Mouse (Mus musculus) hindbrain, embryonic 12.5 days (tissue): ENCODE measurements at regions not wholly inside any gene's neighbourhood (a gene's known extent, or its start where the extent isn't known, plus 50 kb on each side); places are given as distances from the start of the nearest gene placed in this dataset.

Experiments used
- ATAC-seq: fragments of 200-750 bp; cut with Nextera tagmentation; 2 replicates; pipeline ENCODE4 v1.8.0; 2017; ENCODE audit warnings: moderate TSS enrichment; ENCODE audit not compliant: low FRiP score
- H3K27ac ChIP-seq: fragments of 300-500 bp; sonication (generic); 2 replicates; pipeline ENCODE4 v1.5.1; 2016; ENCODE audit warnings: mild to moderate bottlenecking
- H3K27me3 ChIP-seq: fragments of 300-500 bp; sonication (generic); 2 replicates; pipeline ENCODE4 v1.6.1; 2016; ENCODE audit warnings: mild to moderate bottlenecking
- H3K36me3 ChIP-seq: fragments of 300-500 bp; sonication (generic); 2 replicates; pipeline ENCODE4 v1.6.1; 2016; ENCODE audit warnings: mild to moderate bottlenecking
- H3K4me1 ChIP-seq: fragments of 300-500 bp; sonication (generic); 2 replicates; pipeline ENCODE4 v1.6.1; 2016
- H3K4me2 ChIP-seq: fragments of 300-500 bp; sonication (generic); replicated peaks from 2 replicates; pipeline ENCODE4 v1.6.1; 2016; ENCODE audit warnings: mild to moderate bottlenecking
- H3K4me3 ChIP-seq: fragments of 300-500 bp; sonication (generic); 2 replicates; pipeline ENCODE4 v1.5.1; 2016; ENCODE audit warnings: mild to moderate bottlenecking
- H3K9ac ChIP-seq: fragments of 300-500 bp; sonication (generic); 2 replicates; pipeline ENCODE4 v1.6.1; 2016; ENCODE audit warnings: mild to moderate bottlenecking, moderate library complexity
- H3K9me3 ChIP-seq: fragments of 300-500 bp; sonication (generic); replicated peaks from 2 replicates; pipeline ENCODE4 v1.6.1; 2016; ENCODE audit warnings: mild to moderate bottlenecking
- WGBS: fragments of 180-500 bp; shearing (Covaris S2); methylation state at CpG from one replicate; pipeline ENCODE4 v1.1.7; 2016; 5-methylcytosine and 5-hydroxymethylcytosine counted together

- H3K27ac ChIP-seq: no peak overlapping the region
- ATAC-seq: no peak
- H3K4me3 ChIP-seq: no peak overlapping the region
- H3K9ac ChIP-seq: no peak overlapping the region
- no peaks in the 10 kb centered on the region for H3K9me3 ChIP-seq
- WGBS: 85% methylated on average over 3 of the region's 3 CpGs
- H3K36me3 ChIP-seq: no peaks in the 10 kb centered on the region
- H3K4me1 ChIP-seq: no peaks in the 10 kb centered on the region
- no peaks in the 10 kb centered on the region for H3K27me3 ChIP-seq
- no peak overlapping the region for H3K4me2 ChIP-seq
Observed at GRCm38 (mm10) chr14:71543580-71543979, 943.9 kb upstream of the Fam160b2 start.

GRCm38 (mm10) chr14:71532074-71532659, 932.5 kb upstream of the Fam160b2 start:
- no peaks in the 10 kb centered on the region for H3K36me3 ChIP-seq
- H3K9me3 ChIP-seq: no peaks in the 10 kb centered on the region
- no peak overlapping the region for H3K9ac ChIP-seq
- no peak overlapping the region for H3K4me2 ChIP-seq
- 70% methylated on average over 11 of the region's 11 CpGs for WGBS
- H3K27ac ChIP-seq: no peak overlapping the region
- no peak for ATAC-seq
- H3K4me1 ChIP-seq: no peaks in the 10 kb centered on the region
- H3K27me3 ChIP-seq: no peaks in the 10 kb centered on the region
- no peak overlapping the region for H3K4me3 ChIP-seq

DNA sequence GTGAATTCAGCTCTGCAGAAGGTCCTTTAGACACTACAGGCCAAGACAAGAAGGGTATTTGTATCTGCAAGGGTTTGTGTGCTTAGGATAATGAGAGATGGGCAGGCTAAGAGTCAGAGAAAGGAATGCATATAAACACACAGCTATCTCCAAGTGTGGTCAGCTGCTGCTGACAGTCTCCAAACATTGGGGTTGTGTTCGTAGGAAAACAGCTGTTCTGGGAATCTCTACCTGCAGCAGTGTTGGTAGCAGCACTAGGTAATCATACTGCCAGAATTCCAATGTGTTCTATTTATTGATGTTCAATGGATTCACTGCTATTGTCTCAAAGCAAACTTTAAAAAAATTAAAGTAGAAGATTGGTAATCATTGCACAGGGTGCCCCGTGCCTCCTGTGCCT, 931.7 kb upstream of the Fam160b2 start:
- no peaks in the 10 kb centered on the region for H3K4me1 ChIP-seq
- H3K9ac ChIP-seq: no peak overlapping the region
- no peak for ATAC-seq
- no peak overlapping the region for H3K4me2 ChIP-seq
- no peaks in the 10 kb centered on the region for H3K9me3 ChIP-seq
- H3K4me3 ChIP-seq: no peak overlapping the region
- 83% methylated on average over 2 of the region's 2 CpGs for WGBS
- no peaks in the 10 kb centered on the region for H3K36me3 ChIP-seq
- H3K27ac ChIP-seq: no peak overlapping the region
- H3K27me3 ChIP-seq: no peaks in the 10 kb centered on the region

- no peak overlapping the region for H3K27ac ChIP-seq
- 64% methylated on average over 6 of the region's 6 CpGs for WGBS
- H3K4me2 ChIP-seq: no peak overlapping the region
- H3K9ac ChIP-seq: no peak overlapping the region
- ATAC-seq: no peak
- H3K4me1 ChIP-seq: no peaks in the 10 kb centered on the region
- no peaks in the 10 kb centered on the region for H3K9me3 ChIP-seq
- no peaks in the 10 kb centered on the region for H3K36me3 ChIP-seq
- no peaks in the 10 kb centered on the region for H3K27me3 ChIP-seq
- H3K4me3 ChIP-seq: no peak overlapping the region
Observed at GRCm38 (mm10) chr14:71530421-71530820, 930.8 kb upstream of the Fam160b2 start.

DNA sequence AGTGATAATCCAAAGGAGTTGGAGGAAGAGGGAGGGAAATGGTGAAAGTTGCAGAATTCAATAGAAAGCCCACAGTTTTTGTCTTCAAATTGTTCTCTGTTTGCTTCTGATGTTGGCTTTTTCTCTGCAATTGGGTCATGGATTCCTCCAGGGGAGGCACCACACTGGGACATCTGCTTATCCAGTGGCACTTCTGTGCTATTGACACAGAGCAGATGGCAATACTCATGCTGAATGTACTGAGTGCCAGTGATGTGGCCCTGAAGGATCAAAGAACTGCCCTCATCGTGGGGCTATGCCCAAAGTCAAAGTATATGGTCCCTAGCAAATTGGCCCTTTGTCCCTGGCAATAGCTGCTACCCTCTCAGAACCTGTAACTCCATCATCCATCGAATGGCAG, 918.9 kb upstream of the Fam160b2 start:
- no peaks in the 10 kb centered on the region for H3K27me3 ChIP-seq
- H3K9me3 ChIP-seq: no peaks in the 10 kb centered on the region
- ATAC-seq: no peak
- H3K4me3 ChIP-seq: no peak overlapping the region
- H3K4me1 ChIP-seq: no peaks in the 10 kb centered on the region
- WGBS: 54% methylated on average over 2 of the region's 2 CpGs
- H3K36me3 ChIP-seq: no peaks in the 10 kb centered on the region
- H3K4me2 ChIP-seq: no peak overlapping the region
- no peak overlapping the region for H3K27ac ChIP-seq
- H3K9ac ChIP-seq: no peak overlapping the region

DNA sequence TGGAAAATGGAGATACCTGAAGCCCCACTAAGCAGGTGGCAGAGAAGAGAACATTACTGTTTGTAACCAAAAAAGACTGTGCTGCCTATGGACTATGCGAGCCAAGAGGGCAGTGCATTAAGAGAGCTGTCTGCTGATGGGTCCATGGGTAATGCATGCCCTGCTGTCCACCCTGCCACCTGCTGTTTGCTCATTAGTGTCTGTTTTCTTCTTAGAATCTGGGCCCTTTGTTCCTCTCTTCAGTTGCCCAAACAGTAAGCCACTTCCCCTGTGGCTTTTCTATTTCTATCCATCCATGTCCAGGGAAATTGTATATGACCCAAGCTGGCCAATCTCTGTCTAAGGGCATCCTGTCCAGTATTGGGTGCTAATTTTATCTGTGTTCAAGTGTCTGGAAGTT, 901.2 kb upstream of the Fam160b2 start:
- Histone ChIP-seq H3K9me3 (no peaks in the 10 kb centered on the region), H3K27ac (no peak overlapping the region), H3K36me3 (no peaks in the 10 kb centered on the region), H3K4me2 (no peak overlapping the region), H3K9ac (no peak overlapping the region), H3K4me3 (no peak overlapping the region), H3K27me3 (no peaks in the 10 kb centered on the region), H3K4me1 (no peaks in the 10 kb centered on the region)
- WGBS: 58% methylated on average over 1 of the region's 1 CpGs
- ATAC-seq: no peak

DNA sequence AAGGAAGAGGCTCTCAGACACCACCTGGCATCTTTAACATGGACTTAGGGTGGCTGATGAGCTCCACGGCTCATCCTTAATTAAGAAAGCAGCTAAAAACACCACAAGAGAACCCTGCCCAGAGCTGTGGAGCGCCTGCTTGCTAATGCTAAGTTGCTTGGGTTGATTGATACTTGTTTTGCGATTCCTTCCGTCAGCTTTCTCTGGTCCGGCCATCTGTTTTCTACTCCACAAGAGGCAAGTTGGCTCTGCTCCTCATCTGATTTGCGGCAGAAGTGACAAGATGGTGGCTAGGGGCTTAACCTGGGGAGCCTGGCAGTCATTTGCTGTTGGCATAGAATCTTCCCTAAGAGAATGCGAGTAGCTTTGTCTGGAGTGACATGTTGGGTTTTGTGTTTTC, 891.6 kb upstream of the Fam160b2 start:
- Histone ChIP-seq H3K4me3 (no peak overlapping the region), H3K27ac (no peak overlapping the region), H3K9me3 (no peaks in the 10 kb centered on the region), H3K27me3 (no peaks in the 10 kb centered on the region), H3K4me2 (no peak overlapping the region), H3K4me1 (no peaks in the 10 kb centered on the region), H3K9ac (no peak overlapping the region), H3K36me3 (no peaks in the 10 kb centered on the region)
- no peak for ATAC-seq
- 74% methylated on average over 7 of the region's 7 CpGs for WGBS

- ATAC-seq: no peak
- Histone ChIP-seq H3K4me1 (no peaks in the 10 kb centered on the region), H3K36me3 (no peaks in the 10 kb centered on the region), H3K27me3 (no peaks in the 10 kb centered on the region), H3K9ac (no peak overlapping the region), H3K4me2 (no peak overlapping the region), H3K27ac (no peak overlapping the region), H3K9me3 (no peaks in the 10 kb centered on the region), H3K4me3 (no peak overlapping the region)
- 84% methylated on average over 12 of the region's 12 CpGs for WGBS
Observed at GRCm38 (mm10) chr14:71486176-71486970, 886.7 kb upstream of the Fam160b2 start.

- H3K36me3 ChIP-seq: no peaks in the 10 kb centered on the region
- no peak for ATAC-seq
- H3K27me3 ChIP-seq: no peaks in the 10 kb centered on the region
Observed at GRCm38 (mm10) chr14:71475656-71476055, 876.0 kb upstream of the Fam160b2 start.

DNA sequence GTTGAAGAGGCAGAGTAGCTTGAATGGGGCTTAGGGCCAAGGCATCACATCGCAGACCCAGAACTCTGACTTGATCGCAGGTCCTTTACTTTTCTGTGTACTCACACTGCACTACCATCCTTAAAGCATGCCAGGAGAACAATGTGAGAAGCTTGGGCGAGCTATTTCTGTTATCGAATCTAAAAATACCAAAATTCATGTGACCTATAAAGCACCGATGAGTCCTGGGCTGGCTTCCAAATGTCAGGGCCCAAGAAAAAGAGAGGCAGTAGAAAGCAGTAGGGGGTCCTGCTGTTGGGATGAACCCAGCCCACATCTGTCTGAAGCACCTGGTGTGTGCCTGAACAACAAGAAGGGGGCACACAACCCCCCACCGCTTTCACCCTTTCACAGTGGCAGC, 874.3 kb upstream of the Fam160b2 start:
- H3K4me1 ChIP-seq: no peaks in the 10 kb centered on the region
- no peak overlapping the region for H3K4me3 ChIP-seq
- H3K27ac ChIP-seq: no peak overlapping the region
- H3K36me3 ChIP-seq: no peaks in the 10 kb centered on the region
- no peak overlapping the region for H3K9ac ChIP-seq
- WGBS: 86% methylated on average over 6 of the region's 6 CpGs
- no peaks in the 10 kb centered on the region for H3K27me3 ChIP-seq
- no peaks in the 10 kb centered on the region for H3K9me3 ChIP-seq
- no peak for ATAC-seq
- no peak overlapping the region for H3K4me2 ChIP-seq

More at GRCm38 (mm10) chr14:71475656-71476055, 876.0 kb upstream of the Fam160b2 start:
- 58% methylated on average over 2 of the region's 2 CpGs for WGBS
- Histone ChIP-seq H3K9ac (no peak overlapping the region), H3K27ac (no peak overlapping the region), H3K4me1 (no peaks in the 10 kb centered on the region), H3K4me3 (no peak overlapping the region), H3K4me2 (no peak overlapping the region), H3K9me3 (no peaks in the 10 kb centered on the region)

DNA sequence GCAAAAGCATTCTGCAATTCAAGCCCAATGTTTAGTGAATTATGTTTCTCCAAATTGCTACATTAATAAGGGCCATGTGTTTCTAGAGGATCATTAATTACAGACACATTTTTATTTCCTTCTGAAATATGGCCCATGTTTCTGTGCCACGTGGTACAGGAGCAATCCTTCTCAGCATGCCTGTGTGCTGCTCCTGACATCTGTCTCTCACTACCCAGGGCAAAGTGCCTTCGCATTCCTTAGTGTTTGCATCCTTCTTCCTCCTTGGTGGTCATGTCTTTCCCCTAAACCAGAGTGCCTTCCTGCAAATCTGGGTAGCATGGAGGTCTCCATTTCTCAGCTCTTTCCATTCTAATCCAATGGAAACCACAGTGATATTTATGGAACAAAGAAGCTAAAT, 832.7 kb upstream of the Fam160b2 start:
- ATAC-seq: no peak
- Histone ChIP-seq H3K4me1 (no peaks in the 10 kb centered on the region), H3K27ac (no peak overlapping the region), H3K4me2 (no peak overlapping the region), H3K9me3 (no peaks in the 10 kb centered on the region), H3K4me3 (no peak overlapping the region), H3K27me3 (no peaks in the 10 kb centered on the region), H3K9ac (no peak overlapping the region), H3K36me3 (no peaks in the 10 kb centered on the region)
- WGBS: 60% methylated on average over 2 of the region's 2 CpGs
